Mouse (Mus musculus) kidney, postnatal 4 days (tissue): ENCODE measurements at regions not wholly inside any gene's neighbourhood (a gene's known extent, or its start where the extent isn't known, plus 50 kb on each side); places are given as distances from the start of the nearest gene placed in this dataset.

Experiments
- DNase-seq, 2 experiments: peaks; one replicate each; pipeline ENCODE4 v3.0.0; 2021; ENCODE audit warnings: mixed read lengths in 2 of 2

- DNase-seq = no peak
Observed at GRCm38 (mm10) chr13:83041506-83041905, 462.3 kb upstream of the Mef2c start.

- no peak for DNase-seq
Observed at GRCm38 (mm10) chr13:83045516-83045915, 458.3 kb upstream of the Mef2c start.

GRCm38 (mm10) chr13:83045970-83046369 lies 457.9 kb upstream of the Mef2c start:
- no peak for DNase-seq

GRCm38 (mm10) chr13:83046571-83047123 lies 457.2 kb upstream of the Mef2c start:
- DNase-seq = no peak

- no peak for DNase-seq
Observed at GRCm38 (mm10) chr13:83055865-83056264, 448.0 kb upstream of the Mef2c start.

- DNase-seq = no peak
Observed at GRCm38 (mm10) chr13:83056415-83056814, 447.4 kb upstream of the Mef2c start.

GRCm38 (mm10) chr13:83064727-83065126 lies 439.1 kb upstream of the Mef2c start:
- DNase-seq = no peak

GRCm38 (mm10) chr13:83065201-83065600 lies 438.6 kb upstream of the Mef2c start:
- no peak for DNase-seq

GRCm38 (mm10) chr13:83066115-83066753 lies 437.6 kb upstream of the Mef2c start:
- DNase-seq = peak in 1 of 2 experiments; percentile 3

- DNase-seq = no peak
Observed at GRCm38 (mm10) chr13:83067496-83067895, 436.3 kb upstream of the Mef2c start.

GRCm38 (mm10) chr13:83068588-83068987 lies 435.2 kb upstream of the Mef2c start:
- DNase-seq = no peak

GRCm38 (mm10) chr13:83069293-83069692 lies 434.5 kb upstream of the Mef2c start:
- no peak for DNase-seq

- DNase-seq = no peak
Observed at GRCm38 (mm10) chr13:83072073-83072472, 431.8 kb upstream of the Mef2c start.

- no peak for DNase-seq
Observed at GRCm38 (mm10) chr13:83074219-83074965, 429.4 kb upstream of the Mef2c start.

- DNase-seq = no peak
Observed at GRCm38 (mm10) chr13:83075320-83075877, 428.4 kb upstream of the Mef2c start.

GRCm38 (mm10) chr13:83076611-83077010 lies 427.2 kb upstream of the Mef2c start:
- no peak for DNase-seq

- no peak for DNase-seq
Observed at GRCm38 (mm10) chr13:83077085-83077484, 426.7 kb upstream of the Mef2c start.

GRCm38 (mm10) chr13:83079291-83079690 lies 424.5 kb upstream of the Mef2c start:
- DNase-seq = no peak

GRCm38 (mm10) chr13:83084948-83085347 lies 418.9 kb upstream of the Mef2c start:
- DNase-seq = no peak

- no peak for DNase-seq
Observed at GRCm38 (mm10) chr13:83099908-83100307, 403.9 kb upstream of the Mef2c start.

GRCm38 (mm10) chr13:83110610-83111009 lies 393.2 kb upstream of the Mef2c start:
- DNase-seq = no peak

GRCm38 (mm10) chr13:83111503-83111902 lies 392.3 kb upstream of the Mef2c start:
- DNase-seq = peak in 1 of 2 experiments; percentile 14

- DNase-seq = no peak
Observed at GRCm38 (mm10) chr13:83112323-83112722, 391.5 kb upstream of the Mef2c start.

GRCm38 (mm10) chr13:83112741-83113140 lies 391.1 kb upstream of the Mef2c start:
- no peak for DNase-seq
